Mouse (Mus musculus) embryonic fibroblast, embryonic 13.5 days (primary cell): Measurements from ENCODE around the gene Ndufa3. TPM values are rescaled to one million over a fixed set of nuclear protein-coding genes. Genes with fewer than 3 reads are reported as not detected.

ENCODE experiments used
- H3K27ac ChIP-seq: 2 replicates; pipeline ENCODE4 v1.5.1; 2012; ENCODE audit warnings: low read length, control low read depth, inconsistent platforms; ENCODE audit not compliant: insufficient read depth
- H3K4me1 ChIP-seq: 2 replicates; pipeline ENCODE4 v1.6.1; 2011; ENCODE audit warnings: low read length; ENCODE audit not compliant: control insufficient read depth, insufficient read depth
- H3K4me3 ChIP-seq: 2 replicates; pipeline ENCODE4 v1.5.1; 2011; ENCODE audit warnings: mild to moderate bottlenecking, control low read depth, low read length; ENCODE audit not compliant: insufficient read depth
- CTCF ChIP-seq: IDR thresholded peaks from 2 replicates; pipeline ENCODE4 v1.5.1; 2011; ENCODE audit warnings: mild to moderate bottlenecking, control low read depth, low read length, moderate library complexity, borderline replicate concordance; ENCODE audit not compliant: insufficient read depth
- POLR2A ChIP-seq: IDR thresholded peaks from 2 replicates; pipeline ENCODE4 v1.6.1; 2011; ENCODE audit warnings: low read depth, mild to moderate bottlenecking, control low read depth, low read length, moderate library complexity
- polyA plus RNA-seq: library from polyadenylated mRNA; stranded (reverse); fragments of >200 nt; gene quantifications from 2 replicates; pipeline ENCODE4 v1.2.4, GENCODE M21; 2011; ENCODE audit warnings: low read depth; ENCODE audit not compliant: missing spikeins, insufficient read length

Ndufa3 gene
- polyA plus RNA-seq, 1 experiment = 386 TPM

GRCm38 (mm10) chr7:3608668-3609067 is 8.5 kb upstream of the Ndufa3 start:
- no peak overlapping the region for H3K4me3 ChIP-seq
- no peak overlapping the region for H3K27ac ChIP-seq
- no peak for TF ChIP-seq CTCF
- TF ChIP-seq POLR2A = no peak
- no peaks in the 10 kb centered on the region for H3K4me1 ChIP-seq

DNA sequence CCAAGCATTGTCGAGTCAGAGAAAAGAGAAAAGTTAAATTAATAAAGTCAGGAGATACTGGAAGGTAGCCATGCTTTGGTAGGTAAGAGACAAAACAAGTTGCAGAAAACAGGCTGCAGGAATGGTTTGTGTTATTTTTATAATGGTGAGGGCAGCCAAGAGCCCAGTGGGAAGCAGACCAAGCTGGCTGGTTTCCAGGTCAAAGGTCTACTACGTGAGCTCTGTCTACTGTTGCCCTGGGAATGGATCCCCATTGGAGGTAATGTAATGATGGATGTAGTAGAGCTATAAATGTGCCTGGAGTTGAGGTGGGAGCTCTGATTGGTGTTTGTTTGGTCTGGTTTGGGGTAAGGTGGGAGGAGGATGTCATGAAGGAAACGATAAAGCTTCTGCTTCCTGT is 8.1 kb upstream of the Ndufa3 start:
- Histone ChIP-seq H3K4me1 (no peaks in the 10 kb centered on the region), H3K27ac (no peak overlapping the region), H3K4me3 (no peak overlapping the region)
- TF ChIP-seq POLR2A (no peak), CTCF (no peak)

DNA sequence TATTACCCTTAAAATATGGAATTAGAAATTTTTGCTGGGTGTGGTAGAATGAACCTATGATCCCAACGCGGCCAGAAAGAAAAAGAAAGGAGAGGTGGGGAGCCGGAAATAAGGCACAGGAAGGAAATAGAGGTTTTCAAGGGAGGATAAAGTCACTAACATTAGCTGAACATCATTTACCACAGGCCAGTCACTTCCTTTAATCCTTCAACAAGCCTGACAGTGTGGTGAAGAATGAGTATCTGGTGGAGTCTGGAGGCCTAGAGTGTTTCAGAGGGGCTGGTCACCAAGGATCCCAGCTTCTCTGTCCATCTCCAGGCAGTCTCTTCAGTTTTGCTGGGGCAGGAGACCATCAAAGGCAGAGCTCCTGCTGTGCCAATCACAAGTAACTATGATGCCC is 6.7 kb upstream of the Ndufa3 start:
- Histone ChIP-seq H3K27ac (no peak overlapping the region), H3K4me3 (no peak overlapping the region), H3K4me1 (no peaks in the 10 kb centered on the region)
- TF ChIP-seq CTCF (no peak), POLR2A (no peak)

DNA sequence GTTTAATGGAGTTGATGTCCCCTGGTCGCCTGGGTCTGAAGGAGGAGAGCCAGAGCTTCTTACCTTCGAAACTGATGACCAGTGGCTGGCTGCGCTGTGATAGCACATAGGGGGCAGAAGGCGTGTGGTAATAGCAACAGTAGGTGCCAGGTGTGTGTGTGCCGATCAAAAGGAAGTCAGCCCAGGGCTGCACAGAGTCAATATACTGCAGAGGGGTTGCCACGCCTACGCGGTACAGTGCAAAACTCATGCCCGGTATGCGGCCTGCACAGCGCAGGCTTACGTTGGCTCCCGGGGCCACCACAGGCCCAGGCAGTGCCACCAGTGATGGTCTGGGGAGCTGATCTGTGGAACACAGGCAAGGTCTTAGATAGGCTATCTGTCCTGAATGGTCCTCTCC is 6.2 kb upstream of the Ndufa3 start:
- H3K27ac ChIP-seq = no peak overlapping the region
- TF ChIP-seq POLR2A (no peak), CTCF (no peak)
- no peaks in the 10 kb centered on the region for H3K4me1 ChIP-seq
- H3K4me3 ChIP-seq = no peak overlapping the region

GRCm38 (mm10) chr7:3614021-3614420 is 3.2 kb upstream of the Ndufa3 start:
- H3K4me1 ChIP-seq = no peaks in the 10 kb centered on the region
- H3K4me3 ChIP-seq = no peak overlapping the region
- TF ChIP-seq POLR2A (no peak), CTCF (no peak)
- no peak overlapping the region for H3K27ac ChIP-seq

DNA sequence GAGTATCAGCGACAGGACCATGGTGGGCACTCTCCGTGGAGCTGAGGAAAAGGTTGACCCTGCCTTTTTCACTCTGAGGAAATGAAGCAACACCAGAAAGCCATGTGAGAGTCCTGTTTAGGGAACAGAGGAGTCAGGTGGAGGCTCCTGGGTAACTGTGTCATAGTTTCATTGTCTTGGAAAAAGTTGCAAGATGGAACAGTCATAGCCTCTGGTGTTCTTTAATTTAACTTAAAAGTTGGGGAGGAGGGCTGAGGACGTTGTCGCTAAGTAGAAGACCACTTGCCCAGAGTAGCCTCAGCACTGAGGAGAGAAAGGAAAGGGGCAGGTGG is 1.1 kb upstream of the Ndufa3 start, which contains the start of gene Oscar:
TSS of gene Oscar (minus strand) at position 101 of the 332 bp plus-strand sequence.
- Histone ChIP-seq H3K4me3 (no peak within 1 kb of the TSS; the same call in 1 of the 2 replicates), H3K27ac (no peak within 1 kb of the TSS), H3K4me1 (no peaks in the 10 kb centered on the region)
- TF ChIP-seq CTCF (no peak), POLR2A (no peak)

DNA sequence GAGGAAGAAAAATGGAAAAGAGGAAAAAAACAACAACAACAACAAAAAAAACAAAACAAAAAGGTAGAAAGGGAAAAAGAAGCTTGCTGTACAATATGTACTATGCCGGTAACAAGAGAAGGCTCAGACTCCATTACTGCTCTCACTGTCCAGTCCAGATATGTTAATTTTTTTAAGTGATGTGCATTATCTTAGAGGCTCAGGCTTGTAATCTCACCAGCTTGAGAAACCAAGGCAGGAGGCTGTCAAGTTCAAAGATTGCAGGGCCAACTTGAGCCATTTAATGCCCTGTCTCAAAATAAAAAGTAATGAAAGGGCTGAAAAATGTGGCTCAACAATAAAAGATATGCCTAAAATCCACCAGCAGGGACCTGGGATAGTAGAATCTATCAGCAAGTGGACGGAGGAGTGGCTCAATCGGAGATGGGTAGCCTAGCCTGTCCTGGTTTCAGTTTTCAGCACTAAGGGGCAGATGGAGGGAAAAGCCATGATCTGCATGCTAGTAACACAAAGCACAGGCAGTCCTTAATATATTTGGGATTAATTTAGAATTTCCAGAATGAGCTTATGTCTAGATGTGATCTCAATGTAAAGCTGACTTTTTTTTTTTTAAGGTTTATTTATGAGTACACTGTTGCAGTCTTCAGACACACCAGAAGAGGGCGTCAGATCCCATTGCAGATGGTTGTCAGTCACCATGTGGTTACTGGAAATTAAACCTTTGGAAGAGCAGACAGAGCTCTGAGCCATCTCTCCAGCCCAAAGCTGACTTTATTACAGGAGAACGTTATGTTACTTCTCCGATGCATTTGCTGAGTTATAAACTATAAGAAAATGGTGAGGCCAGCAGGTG is 558 bp upstream of the Ndufa3 start:
- H3K4me3 ChIP-seq = no peak overlapping the region; the same call in 1 of the 2 replicates
- TF ChIP-seq POLR2A (no peak), CTCF (no peak)

DNA sequence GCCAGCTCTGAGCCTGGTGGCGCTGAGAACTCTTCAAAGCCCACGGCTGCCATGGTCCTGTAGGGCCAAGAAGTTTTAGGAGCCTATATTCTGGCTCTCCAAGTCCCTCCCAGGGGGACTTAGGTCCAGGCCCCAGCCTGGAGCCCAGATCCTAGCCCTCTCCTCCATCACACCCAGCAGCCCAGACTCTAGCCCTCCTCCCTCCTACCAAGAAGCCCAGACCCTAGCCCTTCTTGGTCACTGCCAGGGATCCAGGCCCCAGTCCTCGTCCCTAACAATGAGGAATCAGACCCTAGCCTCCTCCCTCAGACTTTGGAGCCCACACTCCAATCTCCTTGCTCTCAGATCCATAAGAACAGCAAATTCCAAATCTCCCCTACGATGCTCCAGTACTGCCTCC is 11.9 kb downstream of the Ndufa3 start:
- H3K4me1 ChIP-seq = peaks cover 8% of the 10 kb centered on the region; the same call in 1 of the 2 replicates
- TF ChIP-seq CTCF (no peak), POLR2A (no peak)
- H3K4me3 ChIP-seq = peak overlapping the region; percentile 64
- no peak overlapping the region for H3K27ac ChIP-seq

More for the DNA sequence above, 558 bp upstream of the Ndufa3 start:
- Histone ChIP-seq H3K4me1 (no peaks in the 10 kb centered on the region), H3K27ac (no peak overlapping the region)

- Histone ChIP-seq H3K4me1 (peaks cover 8% of the 10 kb centered on the region; the same call in 1 of the 2 replicates), H3K4me3 (peak within 1 kb of the TSS; percentile 64), H3K27ac (peak within 1 kb of the TSS; percentile 38)
- peak; percentile 65 for TF ChIP-seq POLR2A
- TF ChIP-seq CTCF = no peak
Measured at GRCm38 (mm10) chr7:3629543-3630477, 12.6 kb downstream of the Ndufa3 start, which contains the start of the genes Tfpt and Prpf31. Gene Tfpt, minus strand, starts transcription at chr7:3629929. Gene Prpf31, plus strand, starts transcription at chr7:3629985.
